Mouse (Mus musculus) layer of hippocampus, postnatal 36 days (tissue): ENCODE data around the gene Gm13288. TPM values are rescaled to one million over a fixed set of nuclear protein-coding genes. Genes with fewer than 3 reads are reported as not detected.
"Not testable (repeated sequence)": the region's sequence is repeated elsewhere in the genome, so short reads cannot be mapped to it uniquely, and the experiment has no call there.

Experiments
- DNase-seq, 2 experiments: peaks; one replicate each; pipeline ENCODE4 v3.0.0; 2022
- total RNA-seq, 2 experiments: library from RNA; stranded (reverse); gene quantifications; 2 replicates each; pipeline ENCODE4 v1.2.3; 2021

The Gm13288 gene
- total RNA-seq, 2 experiments from 2014 or later, result not detected

DNA sequence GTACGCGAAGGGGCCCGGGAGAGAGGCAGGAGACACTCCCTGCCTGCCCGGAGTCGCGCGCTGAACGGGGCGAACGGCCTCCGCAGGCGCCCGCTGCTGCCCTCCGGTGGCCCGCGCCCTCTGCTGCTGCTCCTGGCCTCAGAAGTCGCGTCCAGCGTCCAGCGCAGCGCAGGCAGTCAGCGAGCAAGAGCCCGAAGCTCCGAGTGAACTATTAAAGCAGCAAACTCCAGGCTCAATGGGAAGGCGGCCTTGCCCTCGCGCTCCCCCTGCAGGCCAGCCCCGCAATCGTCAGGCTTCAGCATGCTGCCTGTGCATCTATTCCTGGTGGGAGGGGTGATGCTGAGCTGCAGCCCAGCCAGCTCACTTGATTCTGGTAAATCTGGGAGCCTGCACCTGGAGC, 2.4 kb upstream of the Gm13288 start, which contains the start of gene Gm13287:
TSS of gene Gm13287 (plus strand) at position 301 of the 400 bp plus-strand sequence.
- DNase-seq, result not testable (repeated sequence)

DNA sequence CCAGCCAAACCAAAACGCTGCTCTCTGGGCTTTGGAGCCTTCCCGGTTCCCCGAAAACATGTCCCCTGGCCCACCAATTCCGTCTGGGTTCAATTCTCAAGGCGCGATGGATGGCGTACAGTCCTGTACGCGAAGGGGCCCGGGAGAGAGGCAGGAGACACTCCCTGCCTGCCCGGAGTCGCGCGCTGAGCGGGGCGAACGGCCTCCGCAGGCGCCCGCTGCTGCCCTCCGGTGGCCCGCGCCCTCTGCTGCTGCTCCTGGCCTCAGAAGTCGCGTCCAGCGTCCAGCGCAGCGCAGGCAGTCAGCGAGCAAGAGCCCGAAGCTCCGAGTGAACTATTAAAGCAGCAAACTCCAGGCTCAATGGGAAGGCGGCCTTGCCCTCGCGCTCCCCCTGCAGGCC, 430 bp downstream of the Gm13288 start:
- not testable (repeated sequence) for DNase-seq

DNA sequence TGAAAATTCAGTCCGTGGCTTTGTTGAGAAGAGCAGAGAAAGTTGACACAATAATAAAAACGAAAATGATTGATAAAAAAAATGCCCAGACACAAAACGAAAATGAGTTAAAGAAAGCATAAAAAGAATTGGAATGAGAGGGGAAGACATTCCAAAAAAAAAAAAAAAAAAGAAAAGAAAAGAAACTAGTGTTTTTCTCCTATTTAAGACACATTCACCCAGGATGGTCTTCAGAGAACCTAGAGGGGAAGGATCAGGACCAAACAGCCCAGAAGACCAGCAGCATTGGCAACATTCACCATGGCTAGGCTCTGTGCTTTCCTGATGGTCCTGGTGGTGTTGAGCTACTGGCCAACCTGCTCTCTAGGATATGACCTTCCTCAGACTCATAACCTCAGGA, 10.6 kb downstream of the Gm13288 start, which contains the start of gene Ifna7:
TSS of gene Ifna7 (plus strand) at position 301 of the 400 bp plus-strand sequence.
- no peak for DNase-seq

DNA sequence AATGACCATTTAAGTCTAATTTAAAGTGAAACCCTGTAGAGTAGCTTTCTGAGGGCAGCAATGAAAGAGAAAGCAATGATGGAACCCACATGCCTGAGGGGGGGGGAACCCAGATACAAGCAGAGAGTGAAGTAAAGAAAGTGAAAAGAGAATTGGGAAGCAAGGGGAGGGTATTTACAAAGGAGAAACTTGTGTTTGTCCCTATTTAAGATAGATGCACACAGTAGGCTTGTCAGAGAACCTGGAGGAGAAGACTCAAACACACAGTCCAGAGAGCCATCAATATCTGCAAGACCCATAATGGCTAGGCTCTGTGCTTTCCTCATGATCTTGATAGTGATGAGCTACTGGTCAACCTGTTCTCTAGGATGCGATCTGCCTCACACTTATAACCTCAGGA, 14.3 kb downstream of the Gm13288 start, which contains the start of gene Ifna11:
TSS of gene Ifna11 (plus strand) at position 301 of the 400 bp plus-strand sequence.
- DNase-seq, result no peak

DNA sequence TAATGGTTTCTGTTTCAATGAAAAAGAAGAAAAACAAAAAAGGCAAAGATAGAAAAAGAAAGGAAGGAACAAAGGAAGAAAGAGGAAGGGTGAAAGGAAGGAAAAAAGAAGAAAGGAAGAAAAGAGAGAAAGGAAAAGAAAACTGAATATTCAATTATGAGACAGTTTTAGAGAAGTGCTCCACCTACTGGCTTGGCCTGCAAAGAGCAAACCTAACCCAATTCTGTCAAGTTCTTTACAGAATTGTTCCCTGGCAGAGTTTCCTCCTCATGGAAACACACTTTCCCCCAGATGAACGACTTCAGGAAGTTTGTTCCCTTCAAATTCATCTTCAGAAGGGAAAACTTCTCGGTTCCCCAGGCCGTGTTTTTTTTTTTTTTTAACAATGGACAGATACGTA, 17.7 kb downstream of the Gm13288 start:
- no peak for DNase-seq

DNA sequence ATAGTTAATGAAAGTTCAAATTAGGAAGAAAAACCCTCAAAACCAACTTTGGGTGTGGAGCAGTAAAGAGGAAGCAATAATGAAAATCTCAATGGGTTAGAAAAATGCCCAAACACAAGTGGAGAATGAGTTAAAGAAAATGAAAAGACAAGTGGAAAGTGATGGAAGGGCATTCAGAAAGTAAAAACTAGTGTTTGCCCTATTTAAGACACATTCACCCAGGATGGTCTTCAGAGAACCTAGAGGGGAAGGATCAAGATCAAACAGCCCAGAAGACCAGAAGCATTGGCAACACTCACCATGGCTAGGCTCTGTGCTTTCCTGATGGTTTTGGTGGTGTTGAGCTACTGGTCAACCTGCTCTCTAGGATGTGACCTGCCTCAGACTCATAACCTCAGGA, 21.8 kb downstream of the Gm13288 start, which contains the start of gene Ifna6:
TSS of gene Ifna6 (plus strand) at position 301 of the 400 bp plus-strand sequence.
- DNase-seq, result not testable (repeated sequence)

DNA sequence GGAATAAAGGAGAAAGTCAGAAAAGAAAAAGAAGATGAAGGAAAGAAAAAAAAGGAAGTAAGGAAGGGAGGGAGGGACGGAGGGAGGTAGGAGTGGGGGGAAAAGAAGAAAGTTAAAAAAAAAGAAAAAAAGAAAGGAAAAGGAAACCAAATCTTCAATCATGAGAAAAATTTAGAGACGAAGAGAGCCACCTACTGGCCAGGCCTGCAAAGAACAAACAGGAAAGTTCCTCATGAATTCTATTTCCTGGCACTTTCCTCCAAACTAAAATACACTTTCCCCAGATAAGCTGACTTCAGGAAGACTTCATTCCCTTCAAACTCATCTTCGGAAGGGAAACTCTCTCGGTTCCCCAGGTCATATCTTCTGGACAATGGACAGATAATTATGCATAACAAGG, 25.2 kb downstream of the Gm13288 start:
- no peak for DNase-seq

DNA sequence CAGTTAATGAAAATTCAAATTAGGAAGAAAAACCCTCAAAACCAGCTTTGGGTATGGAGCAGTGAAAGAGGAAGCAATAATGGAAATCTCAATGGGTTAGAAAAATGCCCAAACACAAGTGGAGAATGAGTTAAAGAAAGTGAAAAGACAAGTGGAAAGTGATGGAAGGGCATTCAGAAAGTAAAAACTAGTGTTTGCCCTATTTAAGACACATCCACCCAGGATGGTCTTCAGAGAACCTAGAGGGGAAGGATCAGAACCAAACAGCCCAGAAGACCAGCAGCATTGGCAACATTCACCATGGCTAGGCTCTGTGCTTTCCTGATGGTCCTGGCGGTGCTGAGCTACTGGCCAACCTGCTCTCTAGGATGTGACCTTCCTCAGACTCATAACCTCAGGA, 29.9 kb downstream of the Gm13288 start, which contains the start of gene Ifna5:
TSS of gene Ifna5 (plus strand) at position 301 of the 400 bp plus-strand sequence.
- not testable (repeated sequence) for DNase-seq

DNA sequence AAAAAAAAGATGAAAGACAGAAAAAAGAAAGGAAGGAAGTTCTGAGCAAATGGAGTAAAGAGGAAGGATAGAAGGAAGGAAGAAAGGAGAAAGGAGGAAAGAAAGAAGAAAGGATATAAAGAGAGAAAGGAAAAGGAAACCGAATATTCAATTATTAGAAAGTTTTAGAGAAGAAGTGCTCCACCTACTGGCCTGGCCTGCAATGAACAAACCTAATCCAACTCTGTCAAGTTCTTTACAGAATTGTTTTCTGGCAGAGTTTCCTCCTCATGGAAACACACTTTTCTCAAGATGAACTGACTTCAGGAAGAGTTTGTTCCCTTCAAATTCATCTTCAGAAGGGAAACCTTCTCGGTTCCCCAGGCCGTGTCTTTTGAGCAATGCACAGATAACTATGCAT, 33.5 kb downstream of the Gm13288 start:
- no peak for DNase-seq

DNA sequence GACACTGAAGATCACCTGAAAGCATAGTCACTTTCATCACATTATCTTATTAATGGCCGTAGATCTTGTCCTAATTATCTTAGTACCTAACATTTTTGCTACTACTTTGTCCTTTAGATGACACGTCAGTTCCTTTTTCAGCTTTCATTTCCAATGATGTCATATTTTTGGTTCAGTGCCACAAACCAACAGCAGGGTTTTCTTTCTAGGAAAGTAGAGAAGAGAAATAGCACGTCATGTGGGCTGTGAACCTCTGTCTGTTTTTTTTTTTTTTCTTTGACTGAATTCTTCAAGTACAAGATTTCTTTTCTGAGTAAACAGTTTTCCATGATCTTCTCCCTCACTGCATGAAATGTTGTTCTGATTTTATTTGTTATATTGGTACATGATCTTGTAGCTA, 34.7 kb downstream of the Gm13288 start:
- no peak for DNase-seq

DNA sequence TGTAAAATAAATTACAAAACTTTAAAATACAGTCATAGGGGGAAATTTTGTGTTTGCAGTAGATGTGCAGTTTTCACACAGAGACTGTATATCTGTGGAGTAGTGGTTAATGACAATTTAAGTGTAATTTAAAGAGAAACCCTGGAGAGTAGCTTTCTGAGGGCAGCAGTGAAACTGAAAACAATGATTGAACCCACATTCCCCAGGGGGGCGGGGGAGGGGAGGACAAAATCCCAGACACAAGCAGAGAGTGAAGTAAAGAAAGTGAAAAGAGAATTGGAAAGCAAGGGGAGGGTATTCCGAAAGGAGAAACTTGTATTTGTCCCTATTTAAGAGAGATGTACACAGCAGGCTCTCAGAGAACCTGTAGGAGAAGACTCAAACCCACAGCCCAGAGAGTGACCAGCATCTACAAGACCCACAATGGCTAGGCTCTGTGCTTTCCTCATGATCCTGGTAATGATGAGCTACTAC, 36.1 kb downstream of the Gm13288 start, which contains the start of gene Ifna4:
TSS of gene Ifna4 (plus strand) at position 424 of the 474 bp plus-strand sequence.
- no peak for DNase-seq

DNA sequence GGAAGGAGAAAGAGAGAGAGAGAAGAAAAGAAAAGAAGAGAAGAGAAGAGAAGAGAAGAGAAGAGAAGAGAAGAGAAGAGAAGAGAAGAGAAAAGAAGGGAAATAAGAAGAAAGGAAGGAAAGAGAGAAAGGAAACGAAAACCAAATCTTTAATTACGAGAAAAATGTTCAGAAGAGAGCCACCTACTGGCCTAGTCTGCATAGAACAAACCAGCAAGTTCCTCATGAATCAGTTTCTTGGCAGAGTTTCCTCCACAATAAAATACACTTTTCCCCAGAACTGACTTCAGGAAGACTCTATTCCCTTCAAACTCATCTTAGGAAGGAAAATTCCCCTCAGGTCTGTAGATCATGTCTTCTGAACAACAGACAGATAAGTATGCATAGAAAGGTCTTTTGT, 40.0 kb downstream of the Gm13288 start:
- no peak for DNase-seq

DNA sequence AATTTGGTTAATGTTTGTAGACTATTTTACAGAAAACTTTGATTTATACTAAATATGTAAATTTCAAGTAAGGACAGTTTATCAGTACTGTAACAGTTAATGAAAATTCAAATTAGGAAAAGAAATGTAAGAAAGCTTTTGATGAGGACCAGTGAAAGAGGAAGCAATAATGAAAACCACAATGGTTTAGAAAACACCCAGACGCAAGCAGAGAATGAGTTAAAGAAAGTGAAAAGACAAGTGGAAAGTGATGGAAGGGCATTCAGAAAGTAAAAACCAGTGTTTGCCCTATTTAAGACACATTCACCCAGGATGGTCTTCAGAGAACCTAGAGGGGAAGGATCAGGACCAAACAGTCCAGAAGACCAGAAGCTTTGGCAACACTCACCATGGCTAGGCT, 44.4 kb downstream of the Gm13288 start, which contains the start of gene Ifna1:
TSS of gene Ifna1 (plus strand) at position 390 of the 400 bp plus-strand sequence.
- DNase-seq, result no peak

DNA sequence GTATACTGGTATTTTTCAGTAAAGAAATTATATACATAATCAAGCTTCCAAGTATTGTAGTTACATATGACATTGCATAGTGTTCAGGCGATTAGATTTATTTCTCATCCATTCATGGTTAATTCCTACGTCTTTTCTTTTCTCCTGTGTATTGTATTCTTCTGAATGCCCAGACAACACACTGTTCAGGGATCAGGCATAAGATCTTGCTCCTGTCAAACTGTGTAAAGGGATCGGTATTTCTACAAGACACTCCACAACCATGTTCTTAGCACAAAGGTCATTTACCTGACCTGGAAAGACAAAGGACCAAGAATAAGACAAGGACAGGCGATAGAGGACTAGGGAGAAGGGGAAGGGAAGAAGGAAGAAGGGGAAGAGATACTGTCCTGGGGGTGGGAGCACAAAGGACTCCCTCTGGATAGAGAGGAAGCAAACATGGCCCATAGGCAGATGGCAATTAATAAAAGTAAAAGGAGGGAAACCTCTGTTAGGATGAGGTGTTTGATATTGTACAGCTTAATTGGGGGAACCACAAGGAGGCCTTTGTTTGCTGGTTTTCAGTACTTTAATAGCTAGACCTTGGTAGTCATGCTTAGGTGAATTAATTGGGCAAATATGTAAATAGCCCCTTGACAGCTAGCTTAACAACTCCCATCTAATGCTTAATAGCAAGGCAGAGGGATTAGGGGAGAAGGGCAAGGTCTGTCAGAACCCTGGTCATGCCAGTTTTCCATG, 45.9 kb downstream of the Gm13288 start:
- DNase-seq, result no peak

Other genes starting within 250 kb of the Gm13288 start
- gene Ifna15, start 247.3 kb upstream of the Gm13288 start, total RNA-seq, result not detected
- gene Ifna14, start 233.7 kb upstream of the Gm13288 start, total RNA-seq, result not detected
- not detected for gene Ifna9, start 213.1 kb upstream of the Gm13288 start, total RNA-seq
- gene Ifna12, start 202.2 kb upstream of the Gm13288 start, total RNA-seq, result not detected
- gene C87499, start 171.1 kb upstream of the Gm13288 start, total RNA-seq, result not detected
- gene Ifna13, start 161.1 kb upstream of the Gm13288 start, total RNA-seq, result not detected
- gene Ifna16, start 128.6 kb upstream of the Gm13288 start, total RNA-seq, result not detected
- not detected for gene Ifna2, start 121.6 kb upstream of the Gm13288 start, total RNA-seq
- not detected for gene Ifnab, start 114.2 kb upstream of the Gm13288 start, total RNA-seq
- 1 to 10 TPM in 1 of 2 experiments, under 1 TPM in 1; 0.90 to 1.5 TPM for gene Gm26566, start 83.7 kb upstream of the Gm13288 start, total RNA-seq
- 100 to 1,000 TPM; 105 to 112 TPM for gene Klhl9, start 83.1 kb upstream of the Gm13288 start, total RNA-seq
- not detected for gene Gm13271, start 50.7 kb upstream of the Gm13288 start, total RNA-seq
- not detected for gene Gm13283, start 45.4 kb upstream of the Gm13288 start, total RNA-seq
- gene Gm13290, start 31.7 kb upstream of the Gm13288 start, total RNA-seq, result not detected
- gene Gm13289, start 28.6 kb upstream of the Gm13288 start, total RNA-seq, result not detected
- not detected for gene Gm13272, start 25.7 kb upstream of the Gm13288 start, total RNA-seq
- not detected for gene Ifnz, start 23.4 kb upstream of the Gm13288 start, total RNA-seq
- gene Gm13276, start 19.8 kb upstream of the Gm13288 start, total RNA-seq, result not detected
- gene Gm13277, start 16.9 kb upstream of the Gm13288 start, total RNA-seq, result not detected
- not detected for gene Gm13278, start 14.0 kb upstream of the Gm13288 start, total RNA-seq
- not detected for gene Gm13275, start 11.0 kb upstream of the Gm13288 start, total RNA-seq
- not detected for gene Gm13279, start 8.1 kb upstream of the Gm13288 start, total RNA-seq
- gene Gm13285, start 5.9 kb upstream of the Gm13288 start, total RNA-seq, result not detected
- not detected for gene Gm13287, start 2.3 kb upstream of the Gm13288 start, total RNA-seq
- gene Ifna7, start 10.7 kb downstream of the Gm13288 start, total RNA-seq, result not detected
- gene Ifna11, start 14.4 kb downstream of the Gm13288 start, total RNA-seq, result not detected
- gene Ifna6, start 21.9 kb downstream of the Gm13288 start, total RNA-seq, result not detected
- not detected for gene Ifna5, start 30.0 kb downstream of the Gm13288 start, total RNA-seq
- not detected for gene Ifna4, start 36.3 kb downstream of the Gm13288 start, total RNA-seq
- not detected for gene Ifna1, start 44.6 kb downstream of the Gm13288 start, total RNA-seq
- gene Ifne, start 74.7 kb downstream of the Gm13288 start, total RNA-seq, result not detected